24 mouse cellular contexts compared by ENCODE assay signal in the genomic region with DNA sequence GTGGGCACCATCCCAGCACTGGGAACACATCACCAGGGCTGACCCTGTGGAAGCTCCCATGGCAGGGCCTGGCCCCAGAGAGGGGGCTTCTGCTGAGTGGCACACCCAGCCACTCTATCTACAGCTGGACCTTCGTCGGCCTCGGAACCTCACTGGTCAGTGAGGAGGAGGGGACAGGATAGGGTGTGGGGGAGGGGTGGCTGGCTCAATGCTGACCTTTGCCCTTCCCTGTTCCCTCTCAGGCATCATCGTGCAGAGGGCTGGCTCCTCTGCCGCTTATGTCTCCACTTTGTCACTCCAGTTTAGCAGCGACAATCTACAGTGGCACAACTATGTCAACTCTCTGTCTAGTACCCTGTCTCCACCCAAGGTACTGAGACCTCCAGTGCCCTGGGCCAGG. TPM values are rescaled to one million over a fixed set of nuclear protein-coding genes. Genes with fewer than 3 reads are reported as not detected.
DNase-seq lines count a peak whose midpoint lies in the region; ATAC-seq and TF ChIP-seq lines count a peak whose summit lies in the region.
"Had no signal": no experiment of that assay in that cellular context is flagged by ENCODE, and none has a peak within 500 bp of the region (broad histone marks: within the 10 kb centered on the region; RNA-seq: fewer than 3 reads in every experiment).

No protein-coding gene starts in this region.

- DNase-seq in hindbrain, embryonic 10.5 days (ENCODE audit: low spot score) = peak; percentile 16
- peak; percentile 23 to 52 for DNase-seq in kidney, postnatal 36 days
- no peak for DNase-seq in kidney, adult 18-20 months
- DNase-seq in liver, adult 2 months (ENCODE audit: extremely low read depth, low read depth, low spot score) = peak; percentile 18
- DNase-seq in yolk sac, embryonic 10.5 days (ENCODE audit: low spot score) = peak; percentile 66
- no peak for DNase-seq in thymus, postnatal 25 days
- DNase-seq: adrenal gland, postnatal 25 days; cerebellum, postnatal 25 days; gastrocnemius, postnatal 14 days; heart, adult 2 months; lung, embryonic 14.5 days; lung, postnatal 36 days; retina, postnatal 1 day; right cerebral cortex, postnatal 4 days; thymus, postnatal 14 days had no signal

- H3K27ac ChIP-seq in hindbrain, embryonic 10.5 days = peak overlapping the region; percentile 66; the same call in 1 of the 2 replicates
- no peak overlapping the region for H3K27ac ChIP-seq in hindbrain, embryonic 16.5 days (ENCODE audit: low read depth, low read length)
- H3K27ac ChIP-seq in liver, adult 2 months (replicated peaks; ENCODE audit: insufficient read depth, low read depth, low read length) = no peak overlapping the region
- H3K27ac ChIP-seq: heart, adult 2 months; heart, embryonic 15.5 days; limb, embryonic 13.5 days had no signal

- TF ChIP-seq POLR2A in liver, adult 2 months (IDR thresholded peaks at IDR 0.05; ENCODE audit: extremely low read depth, insufficient read depth, low read length) = no peak

- H3K9ac ChIP-seq in hindbrain, embryonic 16.5 days (ENCODE audit: low read depth, low read length) = no peak overlapping the region
- H3K9ac ChIP-seq in liver, adult 2 months (ENCODE audit: low read depth, low read length) = no peak overlapping the region
- H3K9ac ChIP-seq: heart, embryonic 15.5 days; limb, embryonic 13.5 days; lung, embryonic 14.5 days had no signal

- no peaks in the 10 kb centered on the region for H3K79me2 ChIP-seq in liver, adult 2 months (ENCODE audit: control insufficient read depth, insufficient read depth, low read length)

- no peak for TF ChIP-seq CTCF in liver, adult 2 months (IDR thresholded peaks at IDR 0.05; ENCODE audit: low read depth, low read length)

- H3K4me2 ChIP-seq in hindbrain, embryonic 16.5 days (ENCODE audit: low read length) = no peak overlapping the region
- H3K4me2 ChIP-seq: heart, embryonic 15.5 days; limb, embryonic 13.5 days; lung, embryonic 14.5 days had no signal

- 22% methylated on average over 6 of the region's 6 CpGs for WGBS in hindbrain, embryonic 10.5 days
- 23% methylated on average over 6 of the region's 6 CpGs for WGBS in hindbrain, embryonic 16.5 days
- WGBS in liver, adult 2 months = 13% methylated on average over 6 of the region's 6 CpGs

- H3K9me3 ChIP-seq in hindbrain, embryonic 10.5 days = no peaks in the 10 kb centered on the region
- H3K9me3 ChIP-seq in hindbrain, embryonic 16.5 days (ENCODE audit: control insufficient read depth, low read length) = no peaks in the 10 kb centered on the region
- H3K9me3 ChIP-seq: heart, embryonic 15.5 days; limb, embryonic 13.5 days had no signal

- H3K4me3 ChIP-seq in hindbrain, embryonic 10.5 days = no peak overlapping the region
- H3K4me3 ChIP-seq in hindbrain, embryonic 16.5 days (ENCODE audit: low read length) = no peak overlapping the region
- H3K4me3 ChIP-seq in liver, adult 2 months (ENCODE audit: insufficient read depth, low read depth, low read length) = no peak overlapping the region
- H3K4me3 ChIP-seq: heart, adult 2 months; heart, embryonic 15.5 days; limb, embryonic 13.5 days had no signal

- ATAC-seq in hindbrain, embryonic 16.5 days = no peak
- ATAC-seq: forebrain, embryonic 14.5 days; inflammation-experienced regulatory T-cells, adult 6 months had no signal

- no peaks in the 10 kb centered on the region for H3K27me3 ChIP-seq in hindbrain, embryonic 10.5 days (ENCODE audit: insufficient read depth, poor library complexity, severe bottlenecking)
- no peaks in the 10 kb centered on the region; the same call in 1 of the 2 replicates for H3K27me3 ChIP-seq in hindbrain, embryonic 16.5 days (replicated peaks; ENCODE audit: control insufficient read depth, insufficient read depth, low read length)
- H3K27me3 ChIP-seq in liver, adult 2 months (ENCODE audit: control insufficient read depth, insufficient read depth, low read length) = no peaks in the 10 kb centered on the region
- H3K27me3 ChIP-seq: CH12.LX; heart, embryonic 15.5 days; limb, embryonic 13.5 days had no signal

- H3K4me1 ChIP-seq in hindbrain, embryonic 10.5 days (replicated peaks) = peaks cover 30% of the 10 kb centered on the region
- H3K4me1 ChIP-seq in hindbrain, embryonic 16.5 days (ENCODE audit: control insufficient read depth, insufficient read depth, low read depth, low read length) = no peaks in the 10 kb centered on the region
- H3K4me1 ChIP-seq in liver, adult 2 months (ENCODE audit: control insufficient read depth, insufficient read depth, low read length) = peaks cover 5% of the 10 kb centered on the region; the same call in 1 of the 2 replicates
- H3K4me1 ChIP-seq: heart, embryonic 15.5 days had no signal

- no peaks in the 10 kb centered on the region for H3K36me3 ChIP-seq in hindbrain, embryonic 10.5 days
- H3K36me3 ChIP-seq in hindbrain, embryonic 16.5 days (ENCODE audit: control insufficient read depth, insufficient read depth, low read length) = no peaks in the 10 kb centered on the region
- H3K36me3 ChIP-seq in liver, adult 2 months (ENCODE audit: control insufficient read depth, insufficient read depth, low read length) = no peaks in the 10 kb centered on the region
- H3K36me3 ChIP-seq: heart, embryonic 15.5 days; limb, embryonic 13.5 days had no signal

RNA-seq across cellular contexts. Expression of a gene that starts 18.7 kb away (rescaled TPM):
- polyA plus RNA-seq in hindbrain, embryonic 10.5 days (2016; fragmentation: Nextera tagmentation; extraction: Ambion mirVana) = 0.50 and 0.64 TPM in 2 replicates
- 0.22 and 0.29 TPM in 2 replicates for polyA plus RNA-seq in hindbrain, embryonic 16.5 days (2015; fragmentation: Nextera tagmentation; extraction: Ambion mirVana)
- 0.47 and 0.83 TPM in 2 replicates for total RNA-seq in liver, adult 2 months (2014; rRNA removed)
- 1.5 and 2.0 TPM in 2 replicates for polyA plus RNA-seq in liver, adult 2 months (2012; rRNA removed)
- total RNA-seq: hematopoietic stem cell, adult 5-6 weeks; megakaryocyte-erythroid progenitor cell, adult 5-6 weeks; MEL had no signal

RNA-seq across cellular contexts. Expression of a gene that starts 21.1 kb away (rescaled TPM):
- 12.4 and 16.2 TPM in 2 replicates for polyA plus RNA-seq in hindbrain, embryonic 10.5 days (2016; fragmentation: Nextera tagmentation; extraction: Ambion mirVana)
- polyA plus RNA-seq in hindbrain, embryonic 16.5 days (2015; fragmentation: Nextera tagmentation; extraction: Ambion mirVana) = 26.3 and 27.8 TPM in 2 replicates
- 13.9 and 15.9 TPM in 2 replicates for total RNA-seq in liver, adult 2 months (2014; rRNA removed)
- polyA plus RNA-seq in liver, adult 2 months (2012; rRNA removed) = 23.0 and 25.7 TPM in 2 replicates

Comparison
In these comparisons a context has a peak if more than half of its experiments do, and no peak if none do; other contexts are left out.
1. DNase-seq: peak in hindbrain, embryonic 10.5 days (single experiment), kidney, postnatal 36 days (2 of 2), liver, adult 2 months (single experiment) and yolk sac, embryonic 10.5 days (single experiment); none in kidney, adult 18-20 months (single experiment) and thymus, postnatal 25 days (single experiment).